Mouse (Mus musculus): ENCODE results near the gene Klk1b16.
"Not testable (repeated sequence)": the region's sequence is repeated elsewhere in the genome, so short reads cannot be mapped to it uniquely, and the experiment has no call there.

Gene Klk1b16

DNA sequence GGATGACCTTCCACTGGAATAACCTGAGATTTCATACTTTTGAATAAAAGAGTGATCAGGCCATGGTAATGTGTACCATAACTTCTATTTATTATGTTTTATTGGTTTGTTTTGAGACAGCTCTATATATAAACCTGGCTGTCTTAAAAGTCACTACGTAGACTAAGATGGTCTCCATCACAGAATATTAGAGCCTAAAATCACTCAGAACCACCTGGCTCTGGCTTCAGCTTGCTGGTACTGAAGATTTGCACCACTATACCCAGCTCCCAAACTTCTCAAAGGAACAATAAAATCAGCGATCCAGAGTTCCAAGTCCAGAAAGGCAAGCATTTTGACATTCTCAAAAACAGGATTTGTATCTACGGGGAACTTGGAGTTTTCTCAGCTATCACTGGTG, at the start of gene Klk1b16:
TSS of gene Klk1b16 (plus strand) at position 301 of the 400 bp plus-strand sequence.
- DNase-seq: no peak

DNA sequence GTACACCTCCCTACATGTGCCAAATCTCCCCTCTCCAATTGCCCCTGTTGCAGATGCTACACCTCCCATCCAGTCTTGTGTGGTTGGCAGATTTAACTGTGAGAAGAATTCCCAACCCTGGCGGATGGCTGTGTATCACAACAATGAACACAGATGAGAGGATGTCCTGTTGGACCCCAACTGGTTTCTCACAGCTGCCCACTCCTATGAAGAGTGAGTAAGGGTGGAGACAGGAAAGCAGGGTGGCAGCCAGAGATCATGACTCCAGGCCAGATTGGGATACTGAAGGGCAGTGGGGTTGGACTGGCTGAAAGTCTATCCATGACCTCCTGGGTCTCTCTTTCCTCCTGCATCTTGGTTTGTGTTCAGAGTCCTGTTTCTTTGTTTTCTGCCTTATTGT, 40.5 kb upstream of the Klk1b16 start:
- DNase-seq: no peak

DNA sequence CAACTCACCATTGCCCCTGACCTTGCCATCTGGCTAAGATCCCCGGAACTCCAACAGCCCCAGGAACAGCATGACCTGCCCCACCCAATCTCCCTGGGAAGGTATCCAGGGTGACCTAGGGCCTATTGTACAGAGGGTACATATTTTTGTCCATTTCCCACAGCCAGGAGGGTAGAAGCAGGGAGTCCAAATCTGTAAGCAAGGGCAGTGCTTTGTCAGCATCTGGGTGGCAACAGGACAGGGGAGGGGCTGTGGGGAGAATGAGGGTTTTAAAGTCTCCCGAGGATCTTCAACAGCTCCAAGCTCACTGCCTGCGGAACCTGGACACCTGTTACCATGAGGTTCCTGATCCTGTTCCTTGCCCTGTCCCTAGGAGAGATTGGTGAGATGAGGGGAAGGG, 34.5 kb upstream of the Klk1b16 start, which contains the start of gene Klk1b21:
TSS of gene Klk1b21 (plus strand) at position 301 of the 400 bp plus-strand sequence.
- DNase-seq: not testable (repeated sequence)

DNA sequence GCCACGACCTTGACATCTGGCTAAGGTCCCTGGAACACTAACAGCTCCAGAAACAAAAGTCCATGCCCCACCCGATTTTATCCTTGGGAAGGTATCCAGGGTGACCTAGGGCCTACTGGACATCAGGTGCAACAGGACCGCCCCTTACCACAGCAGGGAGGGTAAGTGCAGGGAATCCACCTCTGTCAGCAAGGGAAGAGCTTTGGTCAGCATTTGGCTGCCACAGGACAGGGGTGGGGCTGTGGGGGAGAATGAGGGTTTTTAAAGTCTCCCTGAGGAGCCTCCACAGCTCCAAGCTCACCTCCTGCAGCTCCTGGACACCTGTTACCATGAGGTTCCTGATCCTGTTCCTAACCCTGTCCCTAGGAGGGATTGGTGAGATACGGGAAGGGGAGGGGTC, 24.2 kb upstream of the Klk1b16 start, which contains the start of gene Klk1b22:
TSS of gene Klk1b22 (plus strand) at position 301 of the 400 bp plus-strand sequence.
- DNase-seq: peak; percentile 27

DNA sequence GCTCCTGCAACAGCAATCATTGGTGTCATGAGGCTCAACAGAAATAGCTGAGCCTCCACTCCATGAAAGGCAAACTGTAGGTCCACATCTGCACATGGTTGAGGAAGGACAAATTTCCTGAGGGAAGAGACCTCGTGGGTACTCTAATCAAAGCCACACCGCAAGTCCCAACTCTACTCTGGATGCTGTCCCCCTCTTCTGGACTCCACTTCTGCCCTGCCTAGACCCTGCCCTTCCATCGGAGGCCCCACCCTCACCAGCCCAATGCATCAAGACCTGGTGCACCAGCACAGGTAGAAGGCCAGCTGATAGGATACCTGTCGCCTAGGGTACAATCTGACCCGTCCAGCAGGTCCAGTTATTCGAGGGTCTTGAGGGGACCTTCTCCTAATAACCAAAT, 13.1 kb upstream of the Klk1b16 start:
- DNase-seq: no peak

DNA sequence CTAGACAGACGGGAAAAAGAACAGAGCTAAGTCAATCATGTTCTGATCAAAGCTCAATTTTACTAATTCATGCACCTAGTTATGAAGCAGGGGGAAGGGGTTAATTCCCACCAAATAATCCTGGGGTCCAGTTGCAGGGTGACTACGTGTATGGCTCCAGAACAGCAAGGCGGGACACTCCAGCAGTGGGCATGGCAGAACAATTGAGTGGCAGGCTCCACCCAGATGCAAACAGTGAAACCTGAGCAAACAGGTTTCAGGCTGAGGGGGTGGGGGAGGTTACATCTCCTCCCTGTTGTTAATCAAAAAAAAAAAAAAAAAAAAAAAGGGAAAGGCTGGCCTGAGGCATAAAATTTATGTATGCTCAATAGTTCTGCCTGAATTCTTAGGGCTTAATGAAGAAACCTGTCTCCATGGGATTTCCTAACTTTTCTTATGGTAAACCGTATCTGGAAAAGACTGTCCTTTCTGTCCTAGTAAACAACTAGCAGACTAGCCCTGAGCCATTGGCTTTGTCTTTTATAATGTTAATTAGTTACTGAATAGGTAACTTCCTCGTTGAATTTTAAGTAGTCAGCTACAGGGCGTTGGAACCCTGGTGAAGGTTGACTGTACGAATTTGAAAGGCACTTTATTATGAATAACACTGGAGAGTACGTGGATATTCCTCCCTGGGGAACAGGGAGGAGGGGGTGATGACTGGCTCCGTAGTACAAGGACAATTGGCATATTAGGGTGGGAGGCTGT, 42.9 kb downstream of the Klk1b16 start:
- peak; percentile 78 for DNase-seq

DNA sequence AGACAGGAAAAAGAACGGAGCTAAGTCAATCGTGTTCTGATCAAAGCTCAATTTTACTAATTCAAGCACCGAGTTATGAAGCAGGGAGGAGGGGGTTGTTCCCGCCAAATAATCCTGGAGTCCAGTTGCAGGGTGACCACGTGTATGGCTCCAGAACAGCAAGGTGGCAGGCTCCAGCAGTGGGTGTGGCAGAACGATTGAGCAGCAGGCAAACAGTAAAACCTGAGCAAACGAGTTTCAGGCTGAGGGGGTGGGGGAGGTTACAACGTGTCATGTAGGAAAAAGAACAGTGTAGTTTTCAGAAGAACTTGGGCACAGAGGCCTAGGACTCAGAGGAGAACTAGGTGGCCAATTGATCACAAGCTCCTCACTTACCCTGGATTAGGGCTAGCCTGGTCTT, 49.9 kb downstream of the Klk1b16 start:
- DNase-seq: peak; percentile 26

DNA sequence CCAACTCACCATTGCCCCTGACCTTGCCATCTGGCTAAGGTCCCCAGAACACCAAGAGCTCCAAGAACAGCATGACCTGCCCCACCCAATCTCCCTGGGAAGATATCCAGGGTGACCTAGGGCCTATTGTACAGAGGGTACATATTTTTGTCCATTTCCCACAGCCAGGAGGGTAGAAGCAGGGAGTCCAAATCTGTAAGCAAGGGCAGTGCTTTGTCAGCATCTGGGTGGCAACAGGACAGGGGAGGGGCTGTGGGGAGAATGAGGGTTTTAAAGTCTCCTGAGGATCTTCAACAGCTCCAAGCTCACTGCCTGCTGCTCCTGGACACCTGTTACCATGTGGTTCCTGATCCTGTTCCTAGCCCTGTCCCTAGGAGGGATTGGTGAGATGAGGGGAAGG, 51.4 kb downstream of the Klk1b16 start, which contains the start of gene Klk1b24:
TSS of gene Klk1b24 (plus strand) at position 301 of the 400 bp plus-strand sequence.
- not testable (repeated sequence) for DNase-seq
